Mouse (Mus musculus): ENCODE measurements around the gene Htr1f. TPM values are rescaled to one million over a fixed set of nuclear protein-coding genes. Genes with fewer than 3 reads are reported as not detected.
"Not testable (repeated sequence)": the region's sequence is repeated elsewhere in the genome, so short reads cannot be mapped to it uniquely, and the experiment has no call there.

Htr1f gene
- polyA plus RNA-seq, 1 experiment from 2014 or later, result not detected

DNA sequence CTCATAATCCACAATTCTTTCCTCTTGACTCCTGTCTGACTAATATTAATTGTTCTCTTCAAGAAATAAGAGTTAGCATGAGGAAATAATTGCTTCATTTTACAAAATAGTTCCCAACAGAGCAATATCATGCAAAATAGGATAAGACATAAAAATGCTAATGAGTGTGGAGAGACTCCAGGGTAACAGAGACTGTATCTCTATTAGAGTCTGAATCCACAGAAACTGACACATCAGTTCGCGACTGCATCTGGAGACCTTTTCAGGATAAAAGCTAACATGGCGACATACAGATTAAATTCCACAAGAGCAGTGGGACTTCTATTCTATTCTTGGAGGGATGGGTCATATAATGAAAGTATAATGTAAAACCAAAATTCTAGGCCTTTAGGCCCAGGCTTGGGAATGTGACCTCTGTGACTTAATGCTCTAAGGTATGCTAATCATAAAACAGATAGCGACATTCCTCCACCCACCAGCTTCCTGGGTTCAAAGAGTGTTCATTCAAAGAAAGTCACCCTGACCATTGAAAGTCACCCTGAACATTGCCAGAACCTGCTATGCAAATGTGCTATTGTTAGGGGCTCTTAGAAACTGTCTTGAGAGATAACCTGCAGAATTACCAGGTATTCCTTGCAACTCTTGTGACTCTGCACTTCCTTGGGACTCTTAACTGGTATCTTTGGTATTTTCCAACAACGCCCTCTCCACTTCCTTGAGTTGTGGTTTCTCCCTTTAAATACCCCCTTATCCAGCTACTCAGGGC lies 67.8 kb downstream of the Htr1f start:
- H3K27ac ChIP-seq (ENCODE audit: low read depth, low read length); H3K27me3 ChIP-seq (ENCODE audit: control insufficient read depth, insufficient read depth, low read length); H3K4me2 ChIP-seq (ENCODE audit: low read depth); H3K4me3 ChIP-seq (ENCODE audit: low read depth, low read length); H3K9me3 ChIP-seq (ENCODE audit: control insufficient read depth, low read length); ATAC-seq (ENCODE audit: insufficient read depth, low FRiP score, low TSS enrichment); H3K36me3 ChIP-seq (ENCODE audit: control insufficient read depth, insufficient read depth, low read length); DNase-seq (ENCODE audit: low spot score); H3K9ac ChIP-seq (ENCODE audit: low read length); H3K4me1 ChIP-seq (ENCODE audit: control insufficient read depth, insufficient read depth, low read length): not testable (repeated sequence)
- WGBS, result 91% methylated on average over 5 of the region's 5 CpGs

DNA sequence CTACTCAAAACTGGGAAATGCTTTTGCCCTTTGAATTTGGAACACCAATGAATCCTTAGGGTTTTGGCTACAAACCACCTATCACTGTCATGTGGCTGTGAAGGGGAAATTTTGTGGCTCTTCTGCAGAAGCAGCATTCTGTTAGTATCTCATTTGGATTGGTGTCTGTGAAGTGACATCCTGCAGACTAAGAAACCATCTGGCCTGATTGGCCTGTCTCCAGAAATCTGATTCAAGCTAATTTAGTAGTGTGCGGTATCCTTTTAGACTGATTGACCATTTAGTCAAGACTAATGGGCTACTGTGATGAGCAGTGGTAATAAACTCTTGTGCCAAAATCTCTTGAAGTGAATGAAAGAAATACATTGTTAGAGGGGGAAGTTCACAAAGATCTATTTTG lies 76.0 kb downstream of the Htr1f start:
- Histone ChIP-seq H3K36me3 (ENCODE audit: control insufficient read depth, insufficient read depth, low read length) (no peaks in the 10 kb centered on the region), H3K4me3 (ENCODE audit: low read depth, low read length) (no peak overlapping the region), H3K27ac (ENCODE audit: low read depth, low read length) (no peak overlapping the region), H3K27me3 (ENCODE audit: control insufficient read depth, insufficient read depth, low read length) (no peaks in the 10 kb centered on the region), H3K9ac (ENCODE audit: low read length) (no peak overlapping the region), H3K4me2 (ENCODE audit: low read depth) (no peak overlapping the region), H3K4me1 (ENCODE audit: control insufficient read depth, insufficient read depth, low read length) (no peaks in the 10 kb centered on the region), H3K9me3 (ENCODE audit: control insufficient read depth, low read length) (no peaks in the 10 kb centered on the region)
- ATAC-seq (ENCODE audit: insufficient read depth, low FRiP score, low TSS enrichment), result no peak
- WGBS, result 85% methylated on average over 1 of the region's 1 CpGs
- DNase-seq (ENCODE audit: low spot score), result no peak

DNA sequence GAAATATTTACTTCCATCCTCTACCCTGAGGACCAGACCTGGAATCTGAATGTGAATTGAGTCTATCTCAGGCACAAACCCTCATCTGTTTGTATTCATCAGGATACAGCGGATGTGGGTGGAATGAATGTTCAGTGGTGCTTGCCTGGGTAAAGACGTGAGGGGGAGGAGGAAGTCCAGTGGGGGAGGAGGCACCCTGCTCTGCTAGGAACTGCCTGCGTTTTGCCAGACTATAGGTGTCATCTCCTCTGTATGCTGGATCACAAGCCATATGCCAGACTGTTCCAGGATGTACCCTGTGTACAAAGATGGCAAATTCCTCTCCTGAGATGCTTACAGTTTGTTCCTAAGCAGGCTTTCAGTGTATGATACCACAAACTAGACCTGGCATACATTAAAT lies 83.3 kb downstream of the Htr1f start:
- DNase-seq (ENCODE audit: low spot score), result no peak
- no peak for ATAC-seq (ENCODE audit: insufficient read depth, low FRiP score, low TSS enrichment)

DNA sequence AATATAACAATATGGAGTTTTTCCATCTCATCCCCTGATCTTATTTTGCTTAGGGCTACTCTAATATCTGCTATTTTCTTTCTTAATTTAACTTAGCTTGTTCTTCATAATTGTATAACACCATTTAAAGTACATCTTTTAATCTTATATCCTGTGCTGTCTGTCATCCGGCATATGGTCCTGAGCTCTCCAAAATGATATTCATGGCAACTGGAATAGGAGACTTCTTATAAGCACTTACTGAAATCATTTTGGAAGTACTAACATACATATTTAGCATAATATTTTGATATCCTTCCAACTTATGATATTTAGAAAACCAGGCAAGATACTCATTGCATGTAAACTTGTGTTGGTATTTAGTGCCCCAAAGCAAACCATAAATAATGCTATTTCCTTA lies 86.9 kb downstream of the Htr1f start:
- ATAC-seq (ENCODE audit: insufficient read depth, low FRiP score, low TSS enrichment) (no peak), DNase-seq (ENCODE audit: low spot score) (no peak)
- 92% methylated on average over 1 of the region's 1 CpGs for WGBS
- Histone ChIP-seq H3K27me3 (ENCODE audit: control insufficient read depth, insufficient read depth, low read length) (no peaks in the 10 kb centered on the region), H3K4me1 (ENCODE audit: control insufficient read depth, insufficient read depth, low read length) (no peaks in the 10 kb centered on the region), H3K27ac (ENCODE audit: low read depth, low read length) (no peak overlapping the region), H3K9me3 (ENCODE audit: control insufficient read depth, low read length) (no peaks in the 10 kb centered on the region), H3K9ac (ENCODE audit: low read length) (no peak overlapping the region), H3K36me3 (ENCODE audit: control insufficient read depth, insufficient read depth, low read length) (no peaks in the 10 kb centered on the region), H3K4me2 (ENCODE audit: low read depth) (no peak overlapping the region), H3K4me3 (ENCODE audit: low read depth, low read length) (no peak overlapping the region)

More for the DNA sequence above, 83.3 kb downstream of the Htr1f start:
- Histone ChIP-seq H3K27me3 (ENCODE audit: control insufficient read depth, insufficient read depth, low read length) (no peaks in the 10 kb centered on the region), H3K4me2 (ENCODE audit: low read depth) (no peak overlapping the region), H3K4me1 (ENCODE audit: control insufficient read depth, insufficient read depth, low read length) (no peaks in the 10 kb centered on the region), H3K27ac (ENCODE audit: low read depth, low read length) (no peak overlapping the region), H3K4me3 (ENCODE audit: low read depth, low read length) (no peak overlapping the region), H3K9ac (ENCODE audit: low read length) (no peak overlapping the region), H3K9me3 (ENCODE audit: control insufficient read depth, low read length) (no peaks in the 10 kb centered on the region), H3K36me3 (ENCODE audit: control insufficient read depth, insufficient read depth, low read length) (no peaks in the 10 kb centered on the region)
- 81% methylated on average over 3 of the region's 3 CpGs for WGBS

DNA sequence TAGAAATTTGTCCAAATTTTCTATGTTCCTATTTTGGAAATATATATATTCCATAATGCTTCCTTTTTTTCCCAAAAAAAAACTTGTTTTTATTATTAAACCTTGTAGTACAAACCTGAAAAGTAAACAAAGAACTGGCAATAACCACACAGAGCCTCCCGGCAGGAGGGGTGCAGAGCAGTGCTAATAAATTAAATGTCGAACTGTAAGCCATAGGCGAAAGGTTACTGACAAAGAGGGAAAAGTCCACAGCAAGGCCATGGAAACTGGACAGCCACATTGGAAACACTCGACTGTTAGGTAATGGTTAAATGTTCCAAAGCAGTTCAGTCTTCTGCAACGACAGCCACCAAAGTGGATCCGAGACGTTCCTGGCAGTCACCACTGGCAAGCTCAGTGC lies 87.5 kb downstream of the Htr1f start:
- Histone ChIP-seq H3K9me3 (ENCODE audit: control insufficient read depth, low read length) (no peaks in the 10 kb centered on the region), H3K4me2 (ENCODE audit: low read depth) (no peak overlapping the region), H3K4me1 (ENCODE audit: control insufficient read depth, insufficient read depth, low read length) (no peaks in the 10 kb centered on the region), H3K36me3 (ENCODE audit: control insufficient read depth, insufficient read depth, low read length) (no peaks in the 10 kb centered on the region), H3K9ac (ENCODE audit: low read length) (no peak overlapping the region), H3K4me3 (ENCODE audit: low read depth, low read length) (no peak overlapping the region), H3K27ac (ENCODE audit: low read depth, low read length) (no peak overlapping the region), H3K27me3 (ENCODE audit: control insufficient read depth, insufficient read depth, low read length) (no peaks in the 10 kb centered on the region)
- DNase-seq (ENCODE audit: low spot score), result no peak
- ATAC-seq (ENCODE audit: insufficient read depth, low FRiP score, low TSS enrichment), result no peak
- 49% methylated on average over 7 of the region's 7 CpGs for WGBS

DNA sequence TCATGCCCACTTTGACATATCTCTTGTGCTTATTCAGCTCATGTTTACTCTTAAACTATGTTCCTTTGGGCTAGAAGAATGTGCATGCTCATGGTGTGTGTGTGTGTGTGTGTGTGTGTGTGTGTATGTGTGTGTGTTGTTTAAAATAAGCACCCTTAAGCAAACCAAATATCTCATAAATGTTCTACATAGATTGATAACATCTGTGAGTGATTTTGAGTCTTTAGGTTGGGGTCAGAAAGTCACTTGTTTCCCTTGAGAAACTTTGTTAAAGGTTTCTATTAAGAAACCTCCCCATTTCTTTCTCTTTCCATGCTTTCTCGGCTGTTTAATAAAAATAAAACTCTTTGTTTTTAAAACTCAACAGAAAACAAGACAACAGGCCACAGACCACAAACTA lies 88.1 kb downstream of the Htr1f start:
- ATAC-seq (ENCODE audit: insufficient read depth, low FRiP score, low TSS enrichment) (no peak), DNase-seq (ENCODE audit: low spot score) (no peak)
- Histone ChIP-seq H3K9me3 (ENCODE audit: control insufficient read depth, low read length) (no peaks in the 10 kb centered on the region), H3K4me1 (ENCODE audit: control insufficient read depth, insufficient read depth, low read length) (no peaks in the 10 kb centered on the region), H3K4me3 (ENCODE audit: low read depth, low read length) (no peak overlapping the region), H3K27ac (ENCODE audit: low read depth, low read length) (no peak overlapping the region), H3K9ac (ENCODE audit: low read length) (no peak overlapping the region), H3K36me3 (ENCODE audit: control insufficient read depth, insufficient read depth, low read length) (no peaks in the 10 kb centered on the region), H3K27me3 (ENCODE audit: control insufficient read depth, insufficient read depth, low read length) (no peaks in the 10 kb centered on the region), H3K4me2 (ENCODE audit: low read depth) (no peak overlapping the region)
- WGBS, result 76% methylated on average over 1 of the region's 1 CpGs

DNA sequence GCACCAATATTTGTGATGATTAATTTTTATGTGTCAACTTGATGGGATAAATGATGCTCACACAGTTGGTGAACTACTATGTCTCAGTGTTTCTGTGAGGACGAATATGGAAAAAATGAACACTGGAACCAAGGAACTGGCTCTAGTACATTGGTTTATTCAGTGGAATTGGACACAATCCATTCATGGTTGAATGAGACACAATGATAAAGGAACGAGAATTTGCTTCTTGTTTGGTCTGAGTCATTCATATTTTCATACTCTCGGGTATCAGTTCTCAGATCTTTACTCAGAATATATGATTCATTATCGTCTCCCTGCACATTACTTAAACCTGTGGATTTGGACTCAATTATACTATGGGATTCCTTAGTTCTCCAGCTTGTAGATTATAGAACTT lies 90.4 kb downstream of the Htr1f start:
- no peak for ATAC-seq (ENCODE audit: insufficient read depth, low FRiP score, low TSS enrichment)
- no peaks in the 10 kb centered on the region for H3K9me3 ChIP-seq (ENCODE audit: control insufficient read depth, low read length)
- no peak overlapping the region for H3K9ac ChIP-seq (ENCODE audit: low read length)
- DNase-seq (ENCODE audit: low spot score), result no peak
- H3K27ac ChIP-seq (ENCODE audit: low read depth, low read length), result no peak overlapping the region
- no peaks in the 10 kb centered on the region for H3K36me3 ChIP-seq (ENCODE audit: control insufficient read depth, insufficient read depth, low read length)
- H3K4me3 ChIP-seq (ENCODE audit: low read depth, low read length), result no peak overlapping the region
- H3K4me2 ChIP-seq (ENCODE audit: low read depth), result no peak overlapping the region
- 91% methylated on average over 4 of the region's 4 CpGs for WGBS
- H3K4me1 ChIP-seq (ENCODE audit: control insufficient read depth, insufficient read depth, low read length), result no peaks in the 10 kb centered on the region
- H3K27me3 ChIP-seq (ENCODE audit: control insufficient read depth, insufficient read depth, low read length), result no peaks in the 10 kb centered on the region

DNA sequence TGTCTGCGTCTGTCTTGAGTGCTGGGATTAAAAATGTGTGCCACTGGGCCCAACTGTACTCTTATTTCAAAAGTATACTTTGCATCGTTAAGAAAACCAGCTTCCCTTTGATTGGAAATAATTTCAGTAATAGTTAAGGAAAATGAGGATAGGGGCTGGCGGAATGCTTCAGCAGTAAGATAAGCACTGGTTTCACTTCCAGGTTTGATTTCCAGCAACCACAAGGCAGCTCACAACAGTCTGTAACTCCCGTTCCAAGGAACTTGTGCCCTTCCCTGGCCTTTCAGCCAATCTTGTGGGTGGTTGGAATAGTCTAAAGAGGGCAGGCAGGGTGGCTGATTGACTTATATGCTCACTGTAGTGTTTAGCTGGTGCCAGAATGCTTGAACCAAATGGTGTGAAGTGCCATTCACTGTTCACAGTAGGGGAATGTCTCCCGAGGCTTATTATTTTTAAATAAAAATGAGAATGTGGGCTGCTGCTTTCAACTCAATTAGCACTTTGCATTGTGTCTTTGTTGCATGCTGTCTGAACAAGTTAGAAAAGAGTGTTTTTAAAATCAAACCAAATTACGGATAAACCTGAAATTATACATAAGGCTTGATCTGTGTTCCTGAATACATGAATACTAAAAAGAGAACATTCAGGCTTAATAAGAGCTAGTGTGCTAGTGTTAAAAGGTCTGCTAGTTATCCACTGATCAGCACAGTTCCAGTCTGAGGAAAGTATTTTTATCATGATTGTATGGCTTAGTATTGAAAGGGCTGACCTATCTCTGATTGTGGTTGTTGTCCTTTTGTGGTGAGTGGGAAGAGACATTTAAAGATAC lies 103.4 kb downstream of the Htr1f start:
- H3K9me3 ChIP-seq (ENCODE audit: control insufficient read depth, low read length), result no peaks in the 10 kb centered on the region
- DNase-seq (ENCODE audit: low spot score), result no peak
- ATAC-seq (ENCODE audit: insufficient read depth, low FRiP score, low TSS enrichment), result no peak

More for the DNA sequence above, 103.4 kb downstream of the Htr1f start:
- Histone ChIP-seq H3K9ac (ENCODE audit: low read length) (no peak overlapping the region), H3K4me2 (ENCODE audit: low read depth) (no peak overlapping the region), H3K27me3 (ENCODE audit: control insufficient read depth, insufficient read depth, low read length) (no peaks in the 10 kb centered on the region), H3K4me1 (ENCODE audit: control insufficient read depth, insufficient read depth, low read length) (no peaks in the 10 kb centered on the region), H3K36me3 (ENCODE audit: control insufficient read depth, insufficient read depth, low read length) (no peaks in the 10 kb centered on the region), H3K27ac (ENCODE audit: low read depth, low read length) (no peak overlapping the region), H3K4me3 (ENCODE audit: low read depth, low read length) (no peak overlapping the region)
- 81% methylated on average over 6 of the region's 6 CpGs for WGBS
